Mouse (Mus musculus) yolk sac, embryonic 10.5 days (tissue): ENCODE data around the gene Slc23a2.
A peak's percentile ranks its signal among the peaks of the same experiment; 100 is the strongest.

ENCODE experiments used
- DNase-seq: peaks from one replicate; pipeline ENCODE4 v3.0.0-alpha.2; 2017; ENCODE audit warnings: low spot score

Slc23a2 gene

GRCm38 (mm10) chr2:132047364-132047763, 97.5 kb downstream of the Slc23a2 start:
- DNase-seq = no peak

DNA sequence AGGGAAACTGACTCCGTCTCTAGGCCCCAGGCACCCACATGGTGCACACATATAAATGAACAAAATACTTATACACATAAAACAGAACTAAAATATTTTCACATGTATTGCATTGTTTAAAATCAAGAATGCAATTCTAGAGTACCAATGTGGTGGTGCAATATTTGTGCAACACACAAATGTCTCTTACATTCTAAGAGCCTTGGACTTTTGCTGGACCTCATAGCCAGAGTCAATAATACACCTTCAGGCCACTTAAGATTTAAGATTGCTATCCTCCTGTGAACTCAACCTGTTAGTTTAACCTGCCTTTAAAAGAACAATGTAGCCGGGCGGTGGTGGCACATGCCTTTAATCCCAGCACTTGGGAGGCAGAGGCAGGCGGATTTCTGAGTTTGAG, 98.2 kb downstream of the Slc23a2 start:
- DNase-seq = no peak

DNA sequence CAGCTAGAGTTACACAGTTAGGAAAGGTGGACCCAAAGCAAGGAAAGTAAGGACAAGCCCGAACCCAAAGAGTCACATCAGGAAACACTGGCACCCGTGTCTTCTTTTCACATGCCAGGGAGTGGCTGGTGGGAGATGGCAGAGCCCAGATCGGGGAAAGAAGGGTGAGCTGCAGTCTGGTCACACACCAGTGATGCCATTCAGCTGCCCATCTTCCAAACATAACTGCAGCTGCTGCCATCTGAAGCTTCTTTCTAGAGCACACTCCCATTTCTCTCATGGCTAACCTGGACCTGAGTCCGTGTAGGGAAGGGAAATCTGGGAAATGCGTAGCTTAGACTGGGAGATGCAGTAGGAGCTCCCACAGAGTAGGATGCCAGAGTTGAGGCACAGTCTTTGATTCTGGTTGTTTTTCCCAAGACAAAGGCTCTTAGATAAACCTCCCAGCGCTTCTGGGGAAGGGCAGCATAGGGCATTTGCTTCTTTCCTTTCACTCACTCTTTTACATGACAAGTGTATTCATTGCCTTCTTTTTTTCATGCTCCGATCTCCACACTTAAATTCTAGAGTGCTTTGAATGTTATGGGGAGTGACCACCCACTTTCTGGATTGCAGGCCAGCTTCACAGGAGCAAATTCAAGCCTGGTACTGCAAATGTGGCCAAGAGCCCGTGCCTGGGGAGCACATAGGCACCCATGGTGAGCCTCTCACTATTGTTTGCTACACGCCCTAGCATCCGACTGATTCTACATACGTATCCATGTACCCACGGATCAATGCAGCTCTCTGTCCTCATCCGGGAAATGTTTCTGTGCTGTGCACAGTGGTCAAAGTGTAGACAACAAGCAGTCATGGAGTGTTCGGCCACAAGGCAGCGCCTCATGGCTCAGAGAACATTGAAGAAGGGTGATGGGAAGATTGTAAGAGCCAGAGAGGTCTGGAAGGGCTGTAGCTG, 100.3 kb downstream of the Slc23a2 start:
- no peak for DNase-seq

DNA sequence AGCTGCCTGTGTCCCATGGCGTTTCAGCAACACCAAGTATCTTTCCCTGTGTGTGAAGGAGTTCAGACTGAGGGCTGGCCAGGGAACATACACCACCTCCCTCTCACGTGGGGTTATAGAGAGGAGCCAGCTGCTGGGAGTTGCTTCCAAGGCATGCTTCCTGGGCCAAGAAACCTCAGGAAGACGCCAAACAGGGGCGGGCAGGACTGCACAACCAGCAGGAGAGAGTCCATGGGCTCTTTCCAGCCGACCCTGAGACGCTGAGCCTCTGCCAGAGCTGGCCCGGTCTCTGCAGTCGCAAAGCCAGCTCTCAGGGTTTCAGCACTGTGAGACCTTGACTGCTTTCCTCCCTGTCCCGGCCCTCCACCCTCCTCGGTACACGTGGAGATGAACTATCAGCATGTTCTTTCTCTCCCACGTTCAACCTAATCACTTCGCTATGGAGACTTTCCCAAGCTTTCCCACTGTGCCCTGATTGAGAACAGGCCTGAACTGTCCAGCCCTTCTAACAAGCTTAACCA, 101.7 kb downstream of the Slc23a2 start:
- DNase-seq = no peak

DNA sequence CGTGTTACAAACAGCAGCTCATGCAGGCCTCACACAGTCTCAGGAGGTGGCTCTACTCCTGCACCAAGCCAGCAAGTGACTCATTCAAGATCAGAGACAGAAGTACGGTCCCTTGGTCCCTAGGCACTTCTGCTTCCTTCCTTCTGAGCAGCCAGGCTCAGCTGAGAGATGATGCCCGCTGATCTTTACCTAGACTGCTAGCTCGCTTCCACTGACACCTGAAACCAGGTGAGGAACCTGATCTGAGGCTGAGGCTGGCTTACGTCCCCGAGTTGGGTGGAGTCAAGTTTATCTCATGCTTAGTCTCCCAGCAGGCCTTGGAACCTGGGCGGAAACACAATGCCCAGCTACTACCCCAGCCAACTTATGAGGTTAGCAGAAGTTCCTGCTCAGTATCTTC, 105.0 kb downstream of the Slc23a2 start:
- no peak for DNase-seq

DNA sequence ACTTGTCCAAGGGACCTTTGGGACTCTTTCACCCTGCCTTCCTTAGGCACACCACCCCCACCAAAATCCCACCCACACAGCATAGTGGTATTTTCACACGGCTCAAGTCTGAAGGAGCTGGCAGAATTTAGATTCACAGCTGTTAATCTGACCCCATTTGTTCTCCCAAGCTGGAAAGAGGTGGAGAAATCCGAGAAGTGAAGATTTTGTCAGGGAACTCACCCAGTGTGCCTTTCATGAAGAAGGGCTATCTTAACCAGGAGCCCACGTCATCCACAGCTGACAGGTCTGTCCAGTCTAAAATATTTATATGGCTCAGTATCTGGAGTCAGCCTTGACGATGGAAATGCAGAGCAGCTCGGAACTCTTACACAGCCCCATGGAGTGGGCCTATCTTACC, 108.6 kb downstream of the Slc23a2 start:
- no peak for DNase-seq

GRCm38 (mm10) chr2:132035470-132035835, 109.5 kb downstream of the Slc23a2 start:
- DNase-seq = no peak

GRCm38 (mm10) chr2:132034590-132035469, 110.1 kb downstream of the Slc23a2 start:
- no peak for DNase-seq

DNA sequence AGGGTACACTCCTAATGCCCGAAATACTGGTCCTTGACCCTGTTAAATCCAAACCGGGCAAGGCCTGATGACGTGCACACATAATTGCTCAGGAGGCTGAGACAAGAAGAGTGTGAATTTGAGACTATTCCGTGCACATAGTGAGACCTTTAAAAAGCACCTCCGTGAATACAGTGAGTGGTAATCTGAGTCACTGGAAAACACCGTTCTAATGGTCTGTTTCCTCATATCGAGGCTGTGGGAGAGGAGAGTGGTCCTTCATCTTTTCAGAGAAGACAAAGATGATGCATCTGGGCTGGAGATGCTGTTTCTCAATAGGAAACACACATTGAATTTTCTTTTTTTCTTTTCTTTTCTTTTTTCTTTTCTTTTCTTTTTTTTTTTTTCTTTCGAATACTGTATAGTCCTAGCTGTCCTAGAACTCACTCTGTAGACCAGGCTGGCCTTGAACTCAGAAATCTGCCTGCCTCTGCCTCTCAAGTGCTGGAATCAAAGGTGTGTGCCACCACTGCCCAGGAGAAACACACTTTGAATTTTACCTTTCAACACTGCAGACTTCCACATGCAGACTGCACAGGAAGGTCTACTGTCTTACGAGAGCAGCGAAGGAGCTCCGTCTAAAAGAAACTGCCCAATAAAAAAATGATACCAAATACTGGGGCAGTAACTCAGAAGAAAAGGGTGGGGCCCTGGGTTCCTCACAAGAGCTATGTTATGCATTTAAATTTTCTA, 113.4 kb downstream of the Slc23a2 start:
- no peak for DNase-seq

DNA sequence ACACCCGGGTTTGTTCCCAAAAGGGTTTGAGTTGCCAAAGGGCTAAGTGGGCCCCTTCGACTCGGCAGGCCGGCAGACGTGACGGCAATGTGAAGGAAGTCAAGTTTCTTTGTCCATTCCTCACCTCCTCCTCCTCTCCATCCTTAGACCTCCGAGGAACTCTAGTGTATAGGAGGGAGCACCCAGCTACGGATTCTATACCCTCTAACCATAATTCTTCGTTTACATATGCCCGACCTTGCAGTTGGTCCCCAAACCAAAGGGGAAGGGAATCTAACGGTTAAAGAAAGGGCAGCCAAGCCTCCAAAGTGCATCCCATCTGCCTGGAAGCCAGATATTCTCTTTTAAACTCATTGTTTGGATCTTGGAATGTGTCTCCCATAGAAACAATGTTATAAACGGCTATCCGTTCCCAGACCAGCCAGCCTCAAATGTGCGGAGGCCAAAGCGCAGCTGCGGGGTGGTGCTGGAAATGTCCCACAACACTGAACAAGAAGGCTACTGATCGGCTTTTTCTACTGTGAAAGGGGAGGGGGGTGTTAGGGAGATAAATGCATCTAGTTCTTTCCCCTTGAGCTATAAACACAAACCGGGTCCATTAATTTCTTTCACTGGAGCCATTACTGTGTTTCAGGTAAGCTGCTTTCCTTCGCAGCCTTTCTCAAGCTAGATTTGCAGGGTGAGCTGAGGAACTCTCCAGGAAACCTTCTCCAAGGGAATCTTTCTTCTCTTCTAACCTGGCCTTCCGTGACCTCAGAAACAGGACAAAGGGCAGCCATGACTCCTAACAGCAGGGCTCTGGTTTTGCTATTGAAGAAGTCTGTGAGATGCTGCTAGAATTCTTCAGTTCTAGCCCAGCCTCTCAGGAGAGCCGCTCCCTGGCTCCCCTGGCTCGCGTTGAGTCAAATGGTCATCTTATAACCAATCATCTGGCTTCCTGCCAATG, 114.2 kb downstream of the Slc23a2 start:
- DNase-seq = no peak

DNA sequence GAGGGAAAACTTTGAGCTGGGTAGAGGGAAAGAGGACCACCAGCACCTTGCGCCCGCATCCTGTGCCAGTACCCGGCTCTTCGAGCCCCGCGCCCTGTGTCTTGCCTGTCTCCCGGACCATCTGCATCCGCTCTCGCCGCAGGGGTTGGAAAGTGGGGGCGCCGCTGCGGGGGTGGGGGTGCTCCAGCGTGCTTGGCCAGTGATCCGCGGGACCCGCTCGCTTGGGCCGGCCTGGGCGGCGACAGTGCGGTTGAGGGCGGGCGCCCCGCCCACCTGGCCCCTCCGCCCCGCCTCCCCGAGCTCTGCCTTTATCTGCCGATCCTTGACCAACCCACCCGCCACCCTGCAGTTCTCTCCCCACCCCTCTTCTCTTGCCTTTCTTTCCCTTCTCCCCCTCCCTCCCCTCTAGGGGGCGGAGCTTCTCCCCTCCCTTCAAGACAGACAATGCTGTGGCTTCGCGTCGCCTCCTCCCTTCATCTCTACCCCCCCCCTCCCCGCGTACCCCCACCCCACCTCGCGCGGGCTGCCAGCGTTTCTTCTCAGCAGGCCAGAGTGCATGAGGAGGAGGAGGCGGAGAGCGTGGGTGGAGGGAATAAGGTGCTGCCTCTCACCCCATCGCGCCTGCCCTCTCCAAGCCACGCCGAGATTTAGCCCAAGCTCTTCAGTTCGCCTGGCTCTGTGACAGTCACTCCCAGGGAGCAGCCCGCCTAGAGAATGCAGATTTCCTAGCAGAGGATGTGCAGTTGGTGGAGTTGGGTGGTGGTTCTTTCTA, 115.1 kb downstream of the Slc23a2 start, which contains the start of gene Rassf2:
TSS of gene Rassf2 (minus strand) at position 613 of the 772 bp plus-strand sequence.
- DNase-seq = peak; percentile 94

DNA sequence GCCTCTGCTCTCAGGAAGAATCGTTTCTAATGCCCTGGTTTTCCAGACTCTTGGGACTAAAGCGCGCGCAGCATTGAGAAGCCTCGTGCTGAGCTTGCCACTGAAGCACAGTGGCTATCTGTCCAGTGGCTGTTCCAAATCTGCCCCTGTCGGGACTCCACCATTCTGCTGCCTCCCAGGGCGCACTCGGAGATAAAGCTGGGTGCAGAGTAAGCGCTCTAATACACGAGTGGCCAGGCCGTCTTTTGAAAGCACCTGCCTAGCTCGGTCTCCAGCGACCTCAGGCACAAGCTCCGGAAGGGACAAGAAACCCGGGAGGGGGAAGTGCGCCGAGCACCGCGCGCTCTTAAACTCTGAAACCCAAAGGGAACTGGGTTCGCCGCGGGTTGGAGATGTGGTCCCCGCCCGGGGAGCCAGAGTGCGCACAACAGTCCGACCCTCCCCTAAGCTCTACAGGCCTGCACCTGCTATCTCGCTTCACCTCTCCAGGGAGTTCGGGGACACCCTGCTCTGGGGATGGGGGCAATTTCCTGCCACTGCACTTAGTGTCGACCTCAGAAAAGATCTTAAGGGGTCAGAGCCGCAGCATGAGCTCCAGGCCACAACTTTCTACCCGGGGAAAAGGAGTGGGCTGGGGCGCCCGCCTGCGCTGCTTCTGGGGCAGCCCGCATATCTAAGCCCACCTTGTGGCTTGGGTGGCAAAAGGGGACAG, 115.9 kb downstream of the Slc23a2 start:
- DNase-seq = no peak

DNA sequence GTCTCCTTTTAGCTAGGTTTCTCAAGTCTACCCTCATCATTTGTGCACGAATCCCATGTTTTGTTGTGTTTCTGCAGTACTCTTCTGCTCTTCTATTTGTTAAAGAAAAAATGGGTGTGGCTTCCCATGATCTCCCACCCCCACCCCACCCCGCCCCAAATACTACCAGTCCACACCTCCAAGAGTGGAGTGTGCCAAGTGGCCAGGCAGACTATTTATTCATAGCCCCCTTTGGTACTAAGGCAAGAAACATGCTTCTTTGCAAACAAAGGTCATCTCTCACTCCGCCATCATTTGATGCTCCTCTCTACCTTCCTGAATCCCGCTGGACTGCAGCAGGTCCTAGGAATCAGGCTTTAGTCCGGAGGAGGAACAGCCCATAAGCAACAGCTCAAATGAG, 116.8 kb downstream of the Slc23a2 start:
- DNase-seq = no peak

DNA sequence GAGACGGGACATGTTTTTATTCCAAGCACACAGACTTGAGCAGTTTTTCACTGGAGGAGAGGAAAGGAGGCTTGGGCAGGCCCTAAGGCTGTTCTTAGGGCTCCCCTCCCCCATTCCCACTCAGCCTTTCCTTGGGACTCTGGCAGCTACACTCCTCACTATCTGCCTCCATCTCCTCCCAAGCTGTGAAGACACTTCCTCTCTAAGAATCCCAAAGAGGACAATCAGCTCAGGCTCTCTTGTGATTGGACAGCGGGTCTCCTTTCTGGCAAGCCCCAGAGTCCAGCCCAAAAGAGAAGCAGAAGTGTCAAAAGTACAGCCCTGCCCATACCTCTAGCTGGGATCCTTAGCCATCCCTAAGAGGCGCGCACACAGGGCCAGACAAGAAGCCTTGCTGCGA, 117.5 kb downstream of the Slc23a2 start:
- no peak for DNase-seq

DNA sequence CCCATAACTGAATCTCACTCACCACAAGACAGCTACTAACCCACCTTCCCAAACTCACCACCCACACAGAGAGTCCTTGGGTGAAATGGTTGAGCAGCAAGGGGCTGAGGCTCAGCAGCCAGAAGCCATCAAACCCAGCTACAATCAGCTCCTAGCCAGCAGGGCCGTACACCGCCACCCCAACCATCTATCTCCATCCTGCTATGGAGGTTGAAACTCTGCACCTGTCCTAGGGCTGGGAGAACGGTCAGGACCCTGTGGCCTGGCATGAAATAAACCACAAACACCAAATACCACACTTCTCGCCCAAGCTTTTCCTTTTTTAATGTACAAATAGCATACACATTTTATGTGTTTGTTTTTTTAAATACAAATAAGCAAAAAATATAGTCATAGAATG, 120.9 kb downstream of the Slc23a2 start:
- no peak for DNase-seq

GRCm38 (mm10) chr2:132022621-132023020, 122.3 kb downstream of the Slc23a2 start:
- no peak for DNase-seq

DNA sequence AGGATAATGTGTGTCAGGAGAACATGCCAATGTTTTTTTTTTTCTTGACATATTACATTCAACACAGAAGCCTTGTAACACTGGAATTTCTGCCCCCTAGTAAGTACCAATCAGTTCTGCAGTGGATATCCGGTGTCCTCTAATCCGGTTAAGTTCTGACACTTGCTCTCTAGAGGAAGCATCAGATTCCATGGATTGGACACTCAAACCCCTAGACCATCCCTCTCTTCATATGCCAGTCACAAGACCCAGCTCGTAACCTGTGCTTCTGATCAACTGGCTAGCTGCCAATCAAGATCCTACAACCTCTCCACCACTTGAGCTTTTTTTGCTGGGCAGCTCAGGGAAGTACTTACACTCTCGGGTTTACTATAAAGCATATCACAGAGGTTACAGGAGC, 123.3 kb downstream of the Slc23a2 start:
- DNase-seq = no peak

GRCm38 (mm10) chr2:132020991-132021541, 123.8 kb downstream of the Slc23a2 start:
- no peak for DNase-seq

DNA sequence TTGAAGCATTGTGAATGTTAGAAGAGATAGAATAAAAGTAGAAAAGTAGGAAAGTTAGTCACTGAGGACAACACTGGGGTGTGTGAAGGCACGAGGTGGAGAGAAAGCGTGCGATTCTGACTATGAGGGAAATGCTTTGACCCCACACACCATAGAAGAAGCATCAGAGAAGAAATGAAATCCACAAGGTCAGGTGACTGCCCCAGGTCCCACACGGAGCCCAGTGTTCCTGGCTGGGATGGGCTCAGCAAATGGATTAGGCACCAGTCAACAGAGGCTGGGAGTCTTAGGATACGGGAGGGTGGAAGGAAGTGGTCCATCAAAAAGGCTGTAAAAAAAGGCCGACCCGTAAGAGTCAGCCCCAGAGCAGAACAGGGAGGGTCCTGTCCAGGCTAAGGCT, 124.5 kb downstream of the Slc23a2 start:
- DNase-seq = no peak
